Mouse (Mus musculus): ENCODE data around the gene Heatr6.

- TF ChIP-seq CTCF (IDR thresholded peaks at IDR 0.05; ENCODE audit: control insufficient read depth, insufficient read depth, low read length) (no peak), POLR2A (IDR thresholded peaks at IDR 0.05; ENCODE audit: borderline replicate concordance, control insufficient read depth, low read depth, low read length) (no peak)
Measured at GRCm38 (mm10) chr11:83826142-83826541, 72.6 kb downstream of the Heatr6 start.

All from bone marrow, adult 2 months (tissue).